Mouse (Mus musculus) urinary bladder, postnatal 10 days (tissue): ENCODE measurements around the gene Gbx1.

Source experiments
- DNase-seq: peaks from one replicate; pipeline ENCODE4 v3.0.0; 2022; ENCODE audit warnings: low spot score

Gbx1 gene

GRCm38 (mm10) chr5:24475476-24476241, 51.3 kb downstream of the Gbx1 start:
- DNase-seq, result no peak

- DNase-seq, result no peak
Observed at GRCm38 (mm10) chr5:24474723-24475261, 52.2 kb downstream of the Gbx1 start.

GRCm38 (mm10) chr5:24474025-24474722, 52.8 kb downstream of the Gbx1 start:
- DNase-seq, result no peak

- no peak for DNase-seq
Observed at GRCm38 (mm10) chr5:24472884-24473619, 54.0 kb downstream of the Gbx1 start.

GRCm38 (mm10) chr5:24470600-24470999, 56.4 kb downstream of the Gbx1 start:
- DNase-seq, result no peak

- no peak for DNase-seq
Observed at GRCm38 (mm10) chr5:24466762-24467161, 60.2 kb downstream of the Gbx1 start.

- DNase-seq, result no peak
Observed at GRCm38 (mm10) chr5:24455613-24456012, 71.4 kb downstream of the Gbx1 start.

- no peak for DNase-seq
Observed at GRCm38 (mm10) chr5:24455076-24455475, 71.9 kb downstream of the Gbx1 start.

GRCm38 (mm10) chr5:24453985-24454303, 73.1 kb downstream of the Gbx1 start:
- no peak for DNase-seq

GRCm38 (mm10) chr5:24453283-24453984, 73.6 kb downstream of the Gbx1 start:
- no peak for DNase-seq
